Mouse (Mus musculus) MEL (cell line): ENCODE measurements around the gene Iqck. TPM values are rescaled to one million over a fixed set of nuclear protein-coding genes. Genes with fewer than 3 reads are reported as not detected.

Source experiments
- DNase-seq: peaks from one replicate; pipeline ENCODE4 v3.0.0; 2011; ENCODE audit warnings: low read depth, low spot score
- H3K27ac ChIP-seq: 2 replicates; pipeline ENCODE4 v1.5.1; 2012; ENCODE audit warnings: low read depth, mild to moderate bottlenecking, control low read depth, low read length, moderate library complexity; ENCODE audit not compliant: control insufficient read depth
- H3K27me3 ChIP-seq, 2 experiments: fragments of 150-350 bp in 1 of 2; sonication (generic) in 1 of 2; 2 replicates each; pipeline ENCODE4 v1.6.1; 2012; ENCODE audit warnings: low read length in 2 of 2, mild to moderate bottlenecking in 2 of 2, improper control_type of control experiment in 1 of 2, moderate library complexity in 1 of 2; ENCODE audit not compliant: insufficient read depth in 2 of 2, control insufficient read depth in 1 of 2
- H3K36me3 ChIP-seq, 2 experiments: 2 replicates each; pipeline ENCODE4 v1.6.1; 2012 to 2014; ENCODE audit warnings: low read length in 2 of 2, improper control_type of control experiment in 1 of 2, inconsistent platforms in 1 of 2, mild to moderate bottlenecking in 1 of 2; ENCODE audit not compliant: insufficient read depth in 2 of 2, control insufficient read depth in 1 of 2
- H3K4me1 ChIP-seq, 2 experiments: fragments of 150-350 bp in 1 of 2; sonication (generic) in 1 of 2; 2 replicates each; pipeline ENCODE4 v1.6.1; 2012; ENCODE audit warnings: low read length in 2 of 2, improper control_type of control experiment in 1 of 2, mild to moderate bottlenecking in 1 of 2; ENCODE audit not compliant: insufficient read depth in 2 of 2, control insufficient read depth in 1 of 2
- H3K4me3 ChIP-seq, 2 experiments: fragments of 150-350 bp in 1 of 2; sonication (generic) in 1 of 2; 2 replicates each; pipeline ENCODE4 v1.5.1; 2012; ENCODE audit warnings: low read depth in 2 of 2, low read length in 2 of 2, mild to moderate bottlenecking in 2 of 2, moderate library complexity in 2 of 2, control low read depth in 1 of 2, improper control_type of control experiment in 1 of 2; ENCODE audit not compliant: control insufficient read depth in 1 of 2, insufficient read depth in 1 of 2
- H3K79me2 ChIP-seq: 2 replicates; pipeline ENCODE4 v1.6.1; 2012; ENCODE audit warnings: mild to moderate bottlenecking, low read length, moderate library complexity; ENCODE audit not compliant: control insufficient read depth, poor library complexity, insufficient read depth
- H3K9ac ChIP-seq: 2 replicates; pipeline ENCODE4 v1.6.1; 2012; ENCODE audit warnings: low read depth, mild to moderate bottlenecking, control low read depth, low read length, moderate library complexity; ENCODE audit not compliant: control insufficient read depth, poor library complexity, severe bottlenecking
- H3K9me3 ChIP-seq: fragments of 150-350 bp; sonication (generic); replicated peaks from 2 replicates; pipeline ENCODE4 v1.6.1; 2012; ENCODE audit warnings: mild to moderate bottlenecking, low read length, improper control_type of control experiment, moderate library complexity; ENCODE audit not compliant: insufficient read depth
- BHLHE40 ChIP-seq: IDR thresholded peaks from 2 replicates; pipeline ENCODE4 v1.6.1; 2012; ENCODE audit warnings: low read depth, mild to moderate bottlenecking, inconsistent platforms, low read length, improper control_type of control experiment, borderline replicate concordance
- CHD1 ChIP-seq: IDR thresholded peaks from 2 replicates; pipeline ENCODE4 v1.6.1; 2012; ENCODE audit warnings: low read depth, mild to moderate bottlenecking, inconsistent platforms, low read length, improper control_type of control experiment
- CHD2 ChIP-seq: IDR thresholded peaks from 2 replicates; pipeline ENCODE4 v1.6.1; 2011; ENCODE audit warnings: low read length, improper control_type of control experiment
- CTCF ChIP-seq, 3 experiments: IDR thresholded peaks in 2 of 3; conservative IDR thresholded peaks in 1 of 3; 2 replicates each; pipeline ENCODE4 v1.5.1; 2011 to 2012; ENCODE audit warnings: low read length in 3 of 3, low read depth in 2 of 3, mild to moderate bottlenecking in 2 of 3, improper control_type of control experiment in 1 of 3, inconsistent platforms in 1 of 3, mixed read lengths in 1 of 3, moderate library complexity in 1 of 3; ENCODE audit not compliant: control insufficient read depth in 1 of 3, insufficient read depth in 1 of 3, poor library complexity in 1 of 3, severe bottlenecking in 1 of 3
- E2F4 ChIP-seq: IDR thresholded peaks from 2 replicates; pipeline ENCODE4 v1.6.1; 2011; ENCODE audit warnings: low read depth, low read length, improper control_type of control experiment, borderline replicate concordance
- ELF1 ChIP-seq: IDR thresholded peaks from 2 replicates; pipeline ENCODE4 v1.6.1; 2014; ENCODE audit warnings: low read depth, mild to moderate bottlenecking, inconsistent platforms, low read length, improper control_type of control experiment, moderate library complexity
- EP300 ChIP-seq, 2 experiments: IDR thresholded peaks; 2 replicates each; pipeline ENCODE4 v1.6.1; 2011; ENCODE audit warnings: improper control_type of control experiment in 2 of 2, low read length in 2 of 2, low read depth in 1 of 2, mild to moderate bottlenecking in 1 of 2
- ETS1 ChIP-seq: IDR thresholded peaks from 2 replicates; pipeline ENCODE4 v1.6.1; 2012; ENCODE audit warnings: low read depth, mild to moderate bottlenecking, inconsistent platforms, low read length, improper control_type of control experiment, moderate library complexity
- GABPA ChIP-seq: IDR thresholded peaks from 2 replicates; pipeline ENCODE4 v1.6.1; 2012; ENCODE audit warnings: low read depth, mild to moderate bottlenecking, inconsistent platforms, low read length, improper control_type of control experiment, moderate library complexity
- GATA1 ChIP-seq: IDR thresholded peaks from 2 replicates; pipeline ENCODE4 v1.6.1; 2011; ENCODE audit warnings: low read depth, low read length, improper control_type of control experiment
- HCFC1 ChIP-seq: IDR thresholded peaks from 2 replicates; pipeline ENCODE4 v1.6.1; 2012; ENCODE audit warnings: low read depth, mild to moderate bottlenecking, inconsistent platforms, low read length, improper control_type of control experiment, moderate library complexity
- JUND ChIP-seq: IDR thresholded peaks from 2 replicates; pipeline ENCODE4 v1.6.1; 2011; ENCODE audit warnings: low read depth, mild to moderate bottlenecking, improper control_type of control experiment, low read length
- KAT2A ChIP-seq: conservative IDR thresholded peaks from 2 replicates; pipeline ENCODE4 v1.6.1; 2012; ENCODE audit warnings: low read depth, low read length, improper control_type of control experiment, inconsistent platforms
- MAFK ChIP-seq: IDR thresholded peaks from 2 replicates; pipeline ENCODE4 v1.6.1; 2011; ENCODE audit warnings: low read depth, mild to moderate bottlenecking, low read length, improper control_type of control experiment, borderline replicate concordance
- MAX ChIP-seq: IDR thresholded peaks from 2 replicates; pipeline ENCODE4 v1.6.1; 2011; ENCODE audit warnings: low read length, improper control_type of control experiment
- MEF2A ChIP-seq: IDR thresholded peaks from 2 replicates; pipeline ENCODE4 v1.6.1; 2014; ENCODE audit warnings: low read depth, mild to moderate bottlenecking, inconsistent platforms, low read length, improper control_type of control experiment; ENCODE audit not compliant: poor library complexity, insufficient replicate concordance, severe bottlenecking; ENCODE audit errors: extremely low read depth
- MXI1 ChIP-seq: IDR thresholded peaks from 2 replicates; pipeline ENCODE4 v1.6.1; 2011; ENCODE audit warnings: mild to moderate bottlenecking, low read depth, low read length, improper control_type of control experiment
- MYC ChIP-seq: IDR thresholded peaks from 2 replicates; pipeline ENCODE4 v1.6.1; 2011; ENCODE audit warnings: low read depth, mild to moderate bottlenecking, low read length, improper control_type of control experiment, moderate library complexity
- NELFE ChIP-seq: IDR thresholded peaks from 2 replicates; pipeline ENCODE4 v1.6.1; 2011; ENCODE audit warnings: low read depth, low read length, improper control_type of control experiment
- NRF1 ChIP-seq: IDR thresholded peaks from 2 replicates; pipeline ENCODE4 v1.6.1; 2014; ENCODE audit warnings: low read depth, mild to moderate bottlenecking, inconsistent platforms, low read length, improper control_type of control experiment, moderate library complexity; ENCODE audit not compliant: poor library complexity, insufficient read depth, severe bottlenecking
- POLR2A ChIP-seq, 2 experiments: IDR thresholded peaks; 2 replicates each; pipeline ENCODE4 v1.6.1; 2011 to 2012; ENCODE audit warnings: low read length in 2 of 2, mild to moderate bottlenecking in 2 of 2, control low read depth in 1 of 2, improper control_type of control experiment in 1 of 2, low read depth in 1 of 2, moderate library complexity in 1 of 2; ENCODE audit not compliant: control insufficient read depth in 1 of 2, insufficient read depth in 1 of 2, poor library complexity in 1 of 2
- POLR2AphosphoS2 ChIP-seq: IDR thresholded peaks from 2 replicates; pipeline ENCODE4 v1.6.1; 2011; ENCODE audit warnings: low read length, improper control_type of control experiment
- POLR2AphosphoS5 ChIP-seq: IDR thresholded peaks from 2 replicates; pipeline ENCODE4 v1.6.1; 2012; ENCODE audit warnings: low read depth, borderline replicate concordance, mild to moderate bottlenecking, inconsistent platforms, low read length, moderate library complexity, mixed read lengths
- RAD21 ChIP-seq: IDR thresholded peaks from 2 replicates; pipeline ENCODE4 v1.6.1; 2011; ENCODE audit warnings: mild to moderate bottlenecking, low read depth, low read length, improper control_type of control experiment
- RCOR1 ChIP-seq: IDR thresholded peaks from 2 replicates; pipeline ENCODE4 v1.6.1; 2012; ENCODE audit warnings: low read depth, mild to moderate bottlenecking, inconsistent platforms, low read length, improper control_type of control experiment
- SIN3A ChIP-seq: IDR thresholded peaks from 2 replicates; pipeline ENCODE4 v1.6.1; 2012; ENCODE audit warnings: low read length, improper control_type of control experiment, inconsistent platforms
- SMC3 ChIP-seq: IDR thresholded peaks from 2 replicates; pipeline ENCODE4 v1.6.1; 2011; ENCODE audit warnings: low read depth, low read length, improper control_type of control experiment
- TAL1 ChIP-seq: IDR thresholded peaks from 2 replicates; pipeline ENCODE4 v1.6.1; 2012; ENCODE audit warnings: mild to moderate bottlenecking, inconsistent platforms, low read length, moderate library complexity, mixed read lengths
- TBP ChIP-seq: IDR thresholded peaks from 2 replicates; pipeline ENCODE4 v1.8.0; 2011; ENCODE audit warnings: low read depth, low read length, improper control_type of control experiment
- TCF12 ChIP-seq: IDR thresholded peaks from 2 replicates; pipeline ENCODE4 v1.6.1; 2014; ENCODE audit warnings: low read depth, mild to moderate bottlenecking, inconsistent platforms, low read length, improper control_type of control experiment, moderate library complexity
- UBTF ChIP-seq: IDR thresholded peaks from 2 replicates; pipeline ENCODE4 v1.6.1; 2012; ENCODE audit warnings: low read depth, mild to moderate bottlenecking, inconsistent platforms, low read length, improper control_type of control experiment, moderate library complexity, borderline replicate concordance; ENCODE audit not compliant: insufficient read depth
- USF1 ChIP-seq: IDR thresholded peaks from 2 replicates; pipeline ENCODE4 v1.6.1; 2014; ENCODE audit warnings: low read depth, mild to moderate bottlenecking, inconsistent platforms, low read length, improper control_type of control experiment, moderate library complexity
- ZC3H11A ChIP-seq: IDR thresholded peaks from 2 replicates; pipeline ENCODE4 v1.6.1; 2012; ENCODE audit warnings: low read depth, mild to moderate bottlenecking, inconsistent platforms, low read length, improper control_type of control experiment
- ZKSCAN1 ChIP-seq: IDR thresholded peaks from 2 replicates; pipeline ENCODE4 v1.6.1; 2012; ENCODE audit warnings: low read depth, mild to moderate bottlenecking, inconsistent platforms, low read length, improper control_type of control experiment, moderate library complexity
- ZMIZ1 ChIP-seq: IDR thresholded peaks from 2 replicates; pipeline ENCODE4 v1.6.1; 2012; ENCODE audit warnings: low read depth, mild to moderate bottlenecking, inconsistent platforms, low read length, improper control_type of control experiment, moderate library complexity
- ZNF384 ChIP-seq: IDR thresholded peaks from 2 replicates; pipeline ENCODE4 v1.6.1; 2012; ENCODE audit warnings: low read depth, mild to moderate bottlenecking, inconsistent platforms, low read length, improper control_type of control experiment
- polyA plus RNA-seq, 2 experiments: library from polyadenylated mRNA; stranded (reverse) in 1 of 2; unstranded in 1 of 2; fragments of >175 nt in 1 of 2; fragments of >200 nt in 1 of 2; gene quantifications; 2 replicates each; pipeline versions ENCODE4 v1.2.1 to v1.2.4; 2012; ENCODE audit warnings: low replicate concordance in 2 of 2, low read depth in 1 of 2; ENCODE audit not compliant: insufficient read length in 2 of 2, insufficient read depth in 1 of 2, missing spikeins in 1 of 2
- total RNA-seq: library from RNA; depleted of rRNA; stranded (reverse); fragments of 300-350 nt; gene quantifications from 2 replicates; pipeline ENCODE4 v1.2.3, GENCODE M21; 2012; rRNA removed

Iqck gene
- 0.20 and 0.39 TPM in 2 replicates for total RNA-seq
- under 1 TPM in 1 of 2 experiments, not detected in 1; 0.40 TPM for polyA plus RNA-seq

GRCm38 (mm10) chr7:118855171-118855876 is at the start of gene Iqck:
TSS of gene Iqck (plus strand) at chr7:118855752.
- peaks cover 5 to 40% of the 10 kb centered on the region in 2 experiments for H3K4me1 ChIP-seq
- peak within 1 kb of the TSS; percentile 60 for H3K27ac ChIP-seq
- H3K9ac ChIP-seq = peak within 1 kb of the TSS; percentile 85
- DNase-seq = peak; percentile 94
- H3K79me2 ChIP-seq = peaks cover 44% of the 10 kb centered on the region
- no peaks in the 10 kb centered on the region for H3K27me3 ChIP-seq
- H3K36me3 ChIP-seq = peaks cover 5 to 43% of the 10 kb centered on the region in 2 experiments; a peak in 3 of 4 replicates
- peak within 1 kb of the TSS; percentile 62 to 92 for H3K4me3 ChIP-seq
- H3K9me3 ChIP-seq = no peaks in the 10 kb centered on the region
- no peak for TF ChIP-seq TAL1
- no peak for TF ChIP-seq POLR2AphosphoS5
- TF ChIP-seq CHD1 = no peak
- TF ChIP-seq SMC3 = no peak
- no peak for TF ChIP-seq BHLHE40
- peak; percentile 85 to 90 for TF ChIP-seq POLR2A (IDR thresholded peaks at IDR 0.05; ENCODE audit: control insufficient read depth in 1 of 2, insufficient read depth in 1 of 2, low read depth in 1 of 2, low read length in 2 of 2, poor library complexity in 1 of 2)
- TF ChIP-seq CHD2 = peak; percentile 57; the same call in 1 of the 2 replicates
- no peak for TF ChIP-seq ZNF384
- no peak for TF ChIP-seq ZC3H11A
- TF ChIP-seq MEF2A = no peak
- no peak for TF ChIP-seq RCOR1
- peak; percentile 92 for TF ChIP-seq POLR2AphosphoS2
- no peak for TF ChIP-seq GABPA
- peak; percentile 33; the same call in 1 of the 2 replicates for TF ChIP-seq USF1
- TF ChIP-seq TCF12 = peak; percentile 39; the same call in 1 of the 2 replicates
- peak; percentile 93 for TF ChIP-seq NELFE
- peak; percentile 79; the same call in 1 of the 2 replicates for TF ChIP-seq ZMIZ1
- TF ChIP-seq TBP = no peak; the same call in 1 of the 2 replicates
- no peak for TF ChIP-seq CTCF (IDR thresholded peaks at IDR 0.05 in 2 of 3, conservative IDR thresholded peaks at IDR 0.05 in 1 of 3; ENCODE audit: control insufficient read depth in 1 of 3, insufficient read depth in 1 of 3, low read depth in 2 of 3, low read length in 3 of 3, poor library complexity in 1 of 3, severe bottlenecking in 1 of 3)
- no peak for TF ChIP-seq JUND
- TF ChIP-seq ETS1 = no peak
- peak; percentile 99 for TF ChIP-seq MXI1
- no peak for TF ChIP-seq UBTF
- TF ChIP-seq HCFC1 = peak; percentile 93
- TF ChIP-seq E2F4 = no peak
- TF ChIP-seq KAT2A = peak; percentile 75
- no peak; a peak in 1 of 4 replicates for TF ChIP-seq EP300 (IDR thresholded peaks at IDR 0.05; ENCODE audit: low read depth in 1 of 2, low read length in 2 of 2)
- TF ChIP-seq MAFK = no peak
- peak; percentile 87 for TF ChIP-seq ELF1
- no peak for TF ChIP-seq ZKSCAN1
- TF ChIP-seq NRF1 = peak; percentile 66
- peak; percentile 89 for TF ChIP-seq MYC
- no peak for TF ChIP-seq RAD21
- peak; percentile 99 for TF ChIP-seq SIN3A
- TF ChIP-seq MAX = peak; percentile 77
- no peak for TF ChIP-seq GATA1
